Mouse (Mus musculus): ENCODE measurements at regions not wholly inside any gene's neighbourhood (a gene's known extent, or its start where the extent isn't known, plus 50 kb on each side); places are given as distances from the start of the nearest gene placed in this dataset.
"Not testable (repeated sequence)": the region's sequence is repeated elsewhere in the genome, so short reads cannot be mapped to it uniquely, and the experiment has no call there.

DNA sequence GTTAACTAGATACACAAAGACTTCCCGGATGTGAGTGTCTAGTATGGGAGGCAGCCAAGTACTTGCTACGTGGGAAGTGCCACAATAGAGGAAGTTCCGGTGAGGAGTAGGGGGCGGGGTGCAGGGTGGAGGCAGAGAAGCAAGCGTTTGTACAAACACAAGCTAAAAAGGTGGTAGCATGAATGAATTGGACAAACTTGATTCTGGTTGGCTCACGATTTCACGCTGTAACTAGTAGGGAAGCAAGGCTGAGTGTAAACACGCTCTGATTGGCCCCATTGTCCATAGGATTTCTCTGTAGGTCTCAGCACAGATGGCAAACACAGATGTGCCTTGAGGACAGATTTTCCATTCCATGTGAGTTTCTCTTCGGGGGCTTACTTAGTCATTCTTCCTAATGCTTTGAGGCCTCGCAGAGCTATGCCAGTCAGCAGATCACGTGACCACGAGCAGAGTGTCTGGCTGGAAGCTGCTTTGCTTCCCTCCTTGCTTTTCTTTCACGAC, 76.6 kb upstream of the Ptgfr start:
- no peak overlapping the region for H3K9ac ChIP-seq (ENCODE audit: insufficient read depth, low read depth, low read length, poor library complexity, severe bottlenecking)
- no peaks in the 10 kb centered on the region for H3K9me3 ChIP-seq (ENCODE audit: control insufficient read depth, insufficient read depth, low read depth, low read length)
- no peaks in the 10 kb centered on the region for H3K36me3 ChIP-seq (ENCODE audit: control insufficient read depth, insufficient read depth, low read length, poor library complexity, severe bottlenecking)
- no peaks in the 10 kb centered on the region for H3K4me1 ChIP-seq (ENCODE audit: control insufficient read depth in 2 of 2, insufficient read depth in 2 of 2, low read length in 2 of 2, poor library complexity in 1 of 2)
- TF ChIP-seq HCFC1 (IDR thresholded peaks at IDR 0.05; ENCODE audit: borderline replicate concordance, insufficient read depth, low read length) (no peak), ZNF384 (IDR thresholded peaks at IDR 0.05; ENCODE audit: low read depth, low read length) (no peak), MAFK (IDR thresholded peaks at IDR 0.05; ENCODE audit: insufficient read depth, low read depth, low read length) (no peak), CHD2 (IDR thresholded peaks at IDR 0.05; ENCODE audit: low read depth, low read length) (no peak), ZC3H11A (IDR thresholded peaks at IDR 0.05; ENCODE audit: borderline replicate concordance, low read depth, low read length) (no peak)
- H3K27ac ChIP-seq (ENCODE audit: insufficient read depth, low read depth, low read length, poor library complexity, severe bottlenecking): no peak overlapping the region
- DNase-seq (ENCODE audit: low read depth, low spot score): no peak
- in situ Hi-C loops (cut with MboI; ENCODE audit: low sequenced_read_pairs in 2 of 2, unreplicated experiment in 2 of 2): no loop called here
- H3K4me3 ChIP-seq (ENCODE audit: insufficient read depth in 1 of 2, low read depth in 1 of 2, low read length in 2 of 2, poor library complexity in 1 of 2, severe bottlenecking in 1 of 2): no peak overlapping the region

DNA sequence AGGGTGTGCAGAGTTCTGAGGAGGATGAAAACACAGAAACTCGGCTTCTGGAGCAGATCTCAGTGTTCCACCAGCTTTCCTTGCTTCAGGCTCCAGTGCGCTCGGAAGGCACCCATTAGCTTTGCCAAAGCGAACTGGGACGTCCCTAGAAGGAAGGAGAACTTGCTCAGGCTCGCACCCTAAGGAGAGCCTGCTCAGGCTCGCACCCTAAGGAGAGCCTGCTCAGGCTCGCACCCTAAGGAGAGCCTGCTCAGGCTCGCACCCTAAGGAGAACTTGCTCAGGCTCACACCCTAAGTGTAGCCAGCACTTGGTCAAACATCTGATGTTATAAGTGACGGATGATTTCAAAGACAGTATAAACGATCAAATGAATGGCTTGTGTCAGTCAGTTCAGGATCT, 74.9 kb upstream of the Ptgfr start:
- H3K4me1 ChIP-seq (ENCODE audit: control insufficient read depth in 2 of 2, insufficient read depth in 2 of 2, low read length in 2 of 2, poor library complexity in 1 of 2); H3K4me3 ChIP-seq (ENCODE audit: insufficient read depth in 1 of 2, low read depth in 1 of 2, low read length in 2 of 2, poor library complexity in 1 of 2, severe bottlenecking in 1 of 2); H3K27ac ChIP-seq (ENCODE audit: insufficient read depth, low read depth, low read length, poor library complexity, severe bottlenecking); H3K9ac ChIP-seq (ENCODE audit: insufficient read depth, low read depth, low read length, poor library complexity, severe bottlenecking); in situ Hi-C loops (cut with MboI; ENCODE audit: low sequenced_read_pairs in 2 of 2, unreplicated experiment in 2 of 2); DNase-seq (ENCODE audit: low read depth, low spot score); H3K9me3 ChIP-seq (ENCODE audit: control insufficient read depth, insufficient read depth, low read depth, low read length); H3K36me3 ChIP-seq (ENCODE audit: control insufficient read depth, insufficient read depth, low read length, poor library complexity, severe bottlenecking): not testable (repeated sequence)

- DNase-seq (ENCODE audit: low read depth, low spot score): no peak
- H3K4me1 ChIP-seq (ENCODE audit: control insufficient read depth in 2 of 2, insufficient read depth in 2 of 2, low read length in 2 of 2, poor library complexity in 1 of 2): no peaks in the 10 kb centered on the region
- TF ChIP-seq HCFC1 (IDR thresholded peaks at IDR 0.05; ENCODE audit: borderline replicate concordance, insufficient read depth, low read length): no peak
- TF ChIP-seq CHD2 (IDR thresholded peaks at IDR 0.05; ENCODE audit: low read depth, low read length): no peak
- no peak for TF ChIP-seq ZC3H11A (IDR thresholded peaks at IDR 0.05; ENCODE audit: borderline replicate concordance, low read depth, low read length)
- TF ChIP-seq MAFK (IDR thresholded peaks at IDR 0.05; ENCODE audit: insufficient read depth, low read depth, low read length): no peak
- no peak for TF ChIP-seq ZNF384 (IDR thresholded peaks at IDR 0.05; ENCODE audit: low read depth, low read length)
- H3K36me3 ChIP-seq (ENCODE audit: control insufficient read depth, insufficient read depth, low read length, poor library complexity, severe bottlenecking): no peaks in the 10 kb centered on the region
- no peak overlapping the region for H3K27ac ChIP-seq (ENCODE audit: insufficient read depth, low read depth, low read length, poor library complexity, severe bottlenecking)
- H3K4me3 ChIP-seq (ENCODE audit: insufficient read depth in 1 of 2, low read depth in 1 of 2, low read length in 2 of 2, poor library complexity in 1 of 2, severe bottlenecking in 1 of 2): no peak overlapping the region
- in situ Hi-C loops (cut with MboI; ENCODE audit: low sequenced_read_pairs in 2 of 2, unreplicated experiment in 2 of 2): no loop called here
- no peak overlapping the region for H3K9ac ChIP-seq (ENCODE audit: insufficient read depth, low read depth, low read length, poor library complexity, severe bottlenecking)
- H3K9me3 ChIP-seq (ENCODE audit: control insufficient read depth, insufficient read depth, low read depth, low read length): no peaks in the 10 kb centered on the region
These were observed 73.4 kb upstream of the Ptgfr start for GRCm38 (mm10) chr3:151910851-151911250.

DNA sequence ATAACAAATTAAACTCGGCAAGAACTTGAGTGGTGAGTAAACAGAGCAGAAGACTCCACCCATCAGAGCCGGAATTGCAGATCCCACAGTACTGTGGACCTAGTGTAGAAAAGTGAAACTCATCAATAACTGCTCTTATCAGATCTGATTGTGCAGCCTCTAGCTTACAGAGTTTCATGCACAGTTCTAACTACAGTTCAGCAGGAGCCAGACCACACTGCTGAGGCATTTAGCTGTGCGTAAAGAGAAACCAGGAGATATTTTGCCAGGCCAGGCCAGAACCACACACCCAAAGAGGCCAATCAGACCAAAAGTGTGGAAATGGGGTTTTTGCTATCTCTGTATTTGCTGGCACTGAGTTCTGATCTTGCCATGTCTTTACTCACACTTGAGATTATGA, 71.9 kb upstream of the Ptgfr start:
- no peak for DNase-seq (ENCODE audit: low read depth, low spot score)
- Histone ChIP-seq H3K36me3 (ENCODE audit: control insufficient read depth, insufficient read depth, low read length, poor library complexity, severe bottlenecking) (no peaks in the 10 kb centered on the region), H3K4me3 (ENCODE audit: insufficient read depth in 1 of 2, low read depth in 1 of 2, low read length in 2 of 2, poor library complexity in 1 of 2, severe bottlenecking in 1 of 2) (no peak overlapping the region), H3K4me1 (ENCODE audit: control insufficient read depth in 2 of 2, insufficient read depth in 2 of 2, low read length in 2 of 2, poor library complexity in 1 of 2) (no peaks in the 10 kb centered on the region), H3K27ac (ENCODE audit: insufficient read depth, low read depth, low read length, poor library complexity, severe bottlenecking) (no peak overlapping the region), H3K9ac (ENCODE audit: insufficient read depth, low read depth, low read length, poor library complexity, severe bottlenecking) (no peak overlapping the region), H3K9me3 (ENCODE audit: control insufficient read depth, insufficient read depth, low read depth, low read length) (no peaks in the 10 kb centered on the region)
- in situ Hi-C loops (cut with MboI; ENCODE audit: low sequenced_read_pairs in 2 of 2, unreplicated experiment in 2 of 2): no loop called here
- TF ChIP-seq ZNF384 (IDR thresholded peaks at IDR 0.05; ENCODE audit: low read depth, low read length) (no peak), MAFK (IDR thresholded peaks at IDR 0.05; ENCODE audit: insufficient read depth, low read depth, low read length) (no peak), HCFC1 (IDR thresholded peaks at IDR 0.05; ENCODE audit: borderline replicate concordance, insufficient read depth, low read length) (no peak), ZC3H11A (IDR thresholded peaks at IDR 0.05; ENCODE audit: borderline replicate concordance, low read depth, low read length) (no peak), CHD2 (IDR thresholded peaks at IDR 0.05; ENCODE audit: low read depth, low read length) (no peak)

- no peak overlapping the region for H3K4me3 ChIP-seq (ENCODE audit: insufficient read depth in 1 of 2, low read depth in 1 of 2, low read length in 2 of 2, poor library complexity in 1 of 2, severe bottlenecking in 1 of 2)
- TF ChIP-seq CHD2 (IDR thresholded peaks at IDR 0.05; ENCODE audit: low read depth, low read length) (no peak), MAFK (IDR thresholded peaks at IDR 0.05; ENCODE audit: insufficient read depth, low read depth, low read length) (no peak), HCFC1 (IDR thresholded peaks at IDR 0.05; ENCODE audit: borderline replicate concordance, insufficient read depth, low read length) (no peak), ZNF384 (IDR thresholded peaks at IDR 0.05; ENCODE audit: low read depth, low read length) (no peak), ZC3H11A (IDR thresholded peaks at IDR 0.05; ENCODE audit: borderline replicate concordance, low read depth, low read length) (no peak)
- H3K27ac ChIP-seq (ENCODE audit: insufficient read depth, low read depth, low read length, poor library complexity, severe bottlenecking): no peak overlapping the region
- no peak for DNase-seq (ENCODE audit: low read depth, low spot score)
- no peaks in the 10 kb centered on the region for H3K4me1 ChIP-seq (ENCODE audit: control insufficient read depth in 2 of 2, insufficient read depth in 2 of 2, low read length in 2 of 2, poor library complexity in 1 of 2)
- no peaks in the 10 kb centered on the region for H3K36me3 ChIP-seq (ENCODE audit: control insufficient read depth, insufficient read depth, low read length, poor library complexity, severe bottlenecking)
- no peaks in the 10 kb centered on the region for H3K9me3 ChIP-seq (ENCODE audit: control insufficient read depth, insufficient read depth, low read depth, low read length)
- no peak overlapping the region for H3K9ac ChIP-seq (ENCODE audit: insufficient read depth, low read depth, low read length, poor library complexity, severe bottlenecking)
- in situ Hi-C loops (cut with MboI; ENCODE audit: low sequenced_read_pairs in 2 of 2, unreplicated experiment in 2 of 2): no loop called here
These were observed 71.5 kb upstream of the Ptgfr start for GRCm38 (mm10) chr3:151908886-151909285.

Data from ES-E14 (cell line).